Mouse (Mus musculus) heart, embryonic 12.5 days (tissue): ENCODE measurements at regions not wholly inside any gene's neighbourhood (a gene's known extent, or its start where the extent isn't known, plus 50 kb on each side); places are given as distances from the start of the nearest gene placed in this dataset.

Experiments
- ATAC-seq: fragments of 200-750 bp; cut with Nextera tagmentation; 2 replicates; pipeline ENCODE4 v1.8.0; 2017; ENCODE audit warnings: moderate TSS enrichment, moderate library complexity; ENCODE audit not compliant: insufficient number of reproducible peaks, low FRiP score
- H3K27ac ChIP-seq: fragments of 300-500 bp; sonication (generic); 2 replicates; pipeline ENCODE4 v1.5.1; 2016; ENCODE audit warnings: mild to moderate bottlenecking, moderate library complexity; ENCODE audit not compliant: poor library complexity, severe bottlenecking
- H3K27me3 ChIP-seq: fragments of 300-500 bp; sonication (generic); replicated peaks from 2 replicates; pipeline ENCODE4 v1.6.1; 2016; ENCODE audit warnings: mild to moderate bottlenecking, moderate library complexity
- H3K36me3 ChIP-seq: fragments of 300-500 bp; sonication (generic); 2 replicates; pipeline ENCODE4 v1.6.1; 2016; ENCODE audit warnings: mild to moderate bottlenecking, moderate library complexity
- H3K4me1 ChIP-seq: fragments of 300-500 bp; sonication (generic); replicated peaks from 2 replicates; pipeline ENCODE4 v1.6.1; 2016; ENCODE audit warnings: mild to moderate bottlenecking
- H3K4me2 ChIP-seq: fragments of 300-500 bp; sonication (generic); 2 replicates; pipeline ENCODE4 v1.6.1; 2016; ENCODE audit warnings: mild to moderate bottlenecking, moderate library complexity
- H3K4me3 ChIP-seq: fragments of 300-500 bp; sonication (generic); 2 replicates; pipeline ENCODE4 v1.5.1; 2016; ENCODE audit warnings: mild to moderate bottlenecking
- H3K9ac ChIP-seq: fragments of 300-500 bp; sonication (generic); 2 replicates; pipeline ENCODE4 v1.6.1; 2016; ENCODE audit warnings: mild to moderate bottlenecking, moderate library complexity
- H3K9me3 ChIP-seq: fragments of 300-500 bp; sonication (generic); replicated peaks from 2 replicates; pipeline ENCODE4 v1.6.1; 2016; ENCODE audit warnings: mild to moderate bottlenecking, moderate library complexity
- WGBS: fragments of 180-500 bp; shearing (Covaris S2); methylation state at CpG from one replicate; pipeline ENCODE4 v1.1.7; 2016; 5-methylcytosine and 5-hydroxymethylcytosine counted together

GRCm38 (mm10) chr12:31156154-31156720 is 82.6 kb downstream of the Fam110c start:
- Histone ChIP-seq H3K4me3 (no peak overlapping the region), H3K27ac (no peak overlapping the region), H3K27me3 (no peaks in the 10 kb centered on the region), H3K9ac (no peak overlapping the region), H3K36me3 (no peaks in the 10 kb centered on the region), H3K4me2 (no peak overlapping the region), H3K9me3 (no peaks in the 10 kb centered on the region), H3K4me1 (0 out of 2 replicates have a peak, but pooled peaks cover 4% of the 10 kb centered on the region)
- ATAC-seq = no peak
- WGBS = 73% methylated on average over 13 of the region's 13 CpGs

GRCm38 (mm10) chr12:31157453-31157852 is 83.1 kb upstream of the Gm6993 start:
- H3K36me3 ChIP-seq = no peaks in the 10 kb centered on the region
- no peaks in the 10 kb centered on the region for H3K9me3 ChIP-seq
- H3K4me3 ChIP-seq = no peak overlapping the region
- no peak overlapping the region for H3K4me2 ChIP-seq
- WGBS = 89% methylated on average over 3 of the region's 3 CpGs
- H3K4me1 ChIP-seq = 0 out of 2 replicates have a peak, but pooled peaks cover 4% of the 10 kb centered on the region
- no peaks in the 10 kb centered on the region for H3K27me3 ChIP-seq
- H3K9ac ChIP-seq = no peak overlapping the region
- no peak for ATAC-seq
- H3K27ac ChIP-seq = no peak overlapping the region

- Histone ChIP-seq H3K4me3 (no peak overlapping the region), H3K4me2 (no peak overlapping the region), H3K36me3 (no peaks in the 10 kb centered on the region), H3K27ac (no peak overlapping the region), H3K9me3 (no peaks in the 10 kb centered on the region), H3K9ac (no peak overlapping the region), H3K27me3 (no peaks in the 10 kb centered on the region), H3K4me1 (0 out of 2 replicates have a peak, but pooled peaks cover 4% of the 10 kb centered on the region)
- no peak for ATAC-seq
- 88% methylated on average over 1 of the region's 1 CpGs for WGBS
Observed at GRCm38 (mm10) chr12:31157890-31158289, 82.7 kb upstream of the Gm6993 start.

- Histone ChIP-seq H3K4me2 (no peak overlapping the region), H3K9me3 (no peaks in the 10 kb centered on the region), H3K4me3 (no peak overlapping the region), H3K9ac (no peak overlapping the region), H3K4me1 (0 out of 2 replicates have a peak, but pooled peaks cover 4% of the 10 kb centered on the region), H3K27me3 (no peaks in the 10 kb centered on the region), H3K27ac (no peak overlapping the region), H3K36me3 (no peaks in the 10 kb centered on the region)
- ATAC-seq = no peak
- 81% methylated on average over 4 of the region's 4 CpGs for WGBS
Observed at GRCm38 (mm10) chr12:31158885-31159284, 81.7 kb upstream of the Gm6993 start.

- 0 out of 2 replicates have a peak, but pooled peaks cover 4% of the 10 kb centered on the region for H3K4me1 ChIP-seq
- H3K27me3 ChIP-seq = no peaks in the 10 kb centered on the region
- H3K36me3 ChIP-seq = no peaks in the 10 kb centered on the region
- no peak for ATAC-seq
- no peak overlapping the region for H3K4me3 ChIP-seq
- no peak overlapping the region for H3K4me2 ChIP-seq
- no peaks in the 10 kb centered on the region for H3K9me3 ChIP-seq
- no peak overlapping the region for H3K9ac ChIP-seq
- no peak overlapping the region for H3K27ac ChIP-seq
- WGBS = 77% methylated on average over 7 of the region's 7 CpGs
Observed at GRCm38 (mm10) chr12:31159378-31159777, 81.2 kb upstream of the Gm6993 start.

- 65% methylated on average over 4 of the region's 4 CpGs for WGBS
- ATAC-seq = no peak
- H3K9ac ChIP-seq = no peak overlapping the region
- H3K9me3 ChIP-seq = no peaks in the 10 kb centered on the region
- H3K27me3 ChIP-seq = no peaks in the 10 kb centered on the region
- H3K4me1 ChIP-seq = peaks cover 7% of the 10 kb centered on the region; the same call in 1 of the 2 replicates
- no peaks in the 10 kb centered on the region for H3K36me3 ChIP-seq
- H3K27ac ChIP-seq = no peak overlapping the region
- no peak overlapping the region for H3K4me2 ChIP-seq
- no peak overlapping the region for H3K4me3 ChIP-seq
Observed at GRCm38 (mm10) chr12:31168221-31168890, 72.2 kb upstream of the Gm6993 start.

- Histone ChIP-seq H3K4me3 (no peak overlapping the region), H3K27ac (no peak overlapping the region), H3K36me3 (no peaks in the 10 kb centered on the region), H3K9me3 (no peaks in the 10 kb centered on the region), H3K27me3 (no peaks in the 10 kb centered on the region), H3K4me2 (no peak overlapping the region), H3K4me1 (peaks cover 12% of the 10 kb centered on the region; the same call in 1 of the 2 replicates), H3K9ac (no peak overlapping the region)
- WGBS = 59% methylated on average over 6 of the region's 6 CpGs
- no peak for ATAC-seq
Observed at GRCm38 (mm10) chr12:31170111-31170510, 70.5 kb upstream of the Gm6993 start.

GRCm38 (mm10) chr12:31170546-31171160 is 69.9 kb upstream of the Gm6993 start:
- no peak for ATAC-seq
- no peaks in the 10 kb centered on the region for H3K27me3 ChIP-seq
- H3K9ac ChIP-seq = no peak overlapping the region
- 83% methylated on average over 10 of the region's 10 CpGs for WGBS
- no peaks in the 10 kb centered on the region for H3K36me3 ChIP-seq
- H3K4me1 ChIP-seq = peaks cover 12% of the 10 kb centered on the region; the same call in 1 of the 2 replicates
- no peak overlapping the region for H3K4me3 ChIP-seq
- H3K4me2 ChIP-seq = no peak overlapping the region
- no peaks in the 10 kb centered on the region for H3K9me3 ChIP-seq
- no peak overlapping the region for H3K27ac ChIP-seq

GRCm38 (mm10) chr12:31171992-31172391 is 68.6 kb upstream of the Gm6993 start:
- no peak overlapping the region for H3K4me3 ChIP-seq
- H3K4me2 ChIP-seq = no peak overlapping the region
- H3K9me3 ChIP-seq = no peaks in the 10 kb centered on the region
- H3K4me1 ChIP-seq = peaks cover 12% of the 10 kb centered on the region; the same call in 1 of the 2 replicates
- no peak overlapping the region for H3K9ac ChIP-seq
- H3K36me3 ChIP-seq = no peaks in the 10 kb centered on the region
- ATAC-seq = no peak
- WGBS = 83% methylated on average over 4 of the region's 4 CpGs
- no peaks in the 10 kb centered on the region for H3K27me3 ChIP-seq
- H3K27ac ChIP-seq = no peak overlapping the region

GRCm38 (mm10) chr12:31172451-31173318 is 67.9 kb upstream of the Gm6993 start:
- Histone ChIP-seq H3K9ac (no peak overlapping the region), H3K27me3 (no peaks in the 10 kb centered on the region), H3K9me3 (no peaks in the 10 kb centered on the region), H3K4me2 (no peak overlapping the region), H3K4me1 (peaks cover 12% of the 10 kb centered on the region; the same call in 1 of the 2 replicates), H3K36me3 (no peaks in the 10 kb centered on the region), H3K4me3 (no peak overlapping the region), H3K27ac (no peak overlapping the region)
- ATAC-seq = no peak
- WGBS = 77% methylated on average over 4 of the region's 4 CpGs

GRCm38 (mm10) chr12:31173512-31173911 is 67.1 kb upstream of the Gm6993 start:
- H3K9me3 ChIP-seq = no peaks in the 10 kb centered on the region
- H3K4me2 ChIP-seq = no peak overlapping the region

More at GRCm38 (mm10) chr12:31173512-31173911, 67.1 kb upstream of the Gm6993 start:
- no peak overlapping the region for H3K4me3 ChIP-seq
- no peaks in the 10 kb centered on the region for H3K36me3 ChIP-seq
- no peaks in the 10 kb centered on the region for H3K27me3 ChIP-seq
- ATAC-seq = no peak
- H3K4me1 ChIP-seq = peaks cover 12% of the 10 kb centered on the region; the same call in 1 of the 2 replicates
- WGBS = 63% methylated on average over 5 of the region's 5 CpGs
- no peak overlapping the region for H3K27ac ChIP-seq
- H3K9ac ChIP-seq = no peak overlapping the region
